Comparison of ENCODE assay signal across 8 mouse cellular contexts in genomic region chr19:30157031-30157687, GRCm38 (mm10). TPM values are rescaled to one million over a fixed set of nuclear protein-coding genes. Genes with fewer than 3 reads are reported as not detected.
A peak's percentile ranks its signal among the peaks of the same experiment; 100 is the strongest.
DNase-seq lines count a peak whose midpoint lies in the region; ATAC-seq and TF ChIP-seq lines count a peak whose summit lies in the region.
"Had no signal": no experiment of that assay in that cellular context is flagged by ENCODE, and none has a peak within 500 bp of the region (broad histone marks: within the 10 kb centered on the region; RNA-seq: fewer than 3 reads in every experiment).

No protein-coding gene starts in this region.

- peaks cover 65% of the 10 kb centered on the region for H3K4me1 ChIP-seq in forebrain, embryonic 13.5 days
- peaks cover 7% of the 10 kb centered on the region; the same call in 1 of the 2 replicates for H3K4me1 ChIP-seq in hindbrain, postnatal 0 days (ENCODE audit: insufficient read depth, low read length)
- H3K4me1 ChIP-seq in liver, embryonic 11.5 days (replicated peaks; ENCODE audit: control insufficient read depth, insufficient read depth, low read length), result 0 out of 2 replicates have a peak, but pooled peaks cover 2% of the 10 kb centered on the region
- H3K4me1 ChIP-seq in kidney, embryonic 15.5 days, result no peaks in the 10 kb centered on the region

- ATAC-seq in forebrain, embryonic 13.5 days, result peak; percentile 83
- peak; percentile 93 for ATAC-seq in hindbrain, postnatal 0 days
- no peak for ATAC-seq in liver, embryonic 11.5 days (replicated peaks; ENCODE audit: low FRiP score)
- ATAC-seq in kidney, embryonic 15.5 days (replicated peaks; ENCODE audit: low FRiP score), result no peak

- peak overlapping the region; percentile 44; the same call in 1 of the 2 replicates for H3K27ac ChIP-seq in forebrain, embryonic 13.5 days
- H3K27ac ChIP-seq in hindbrain, postnatal 0 days, result no peak overlapping the region; the same call in 1 of the 2 replicates
- H3K27ac ChIP-seq in liver, embryonic 11.5 days (ENCODE audit: low read depth, low read length), result peak overlapping the region; percentile 63; the same call in 1 of the 2 replicates
- H3K27ac ChIP-seq in kidney, embryonic 15.5 days, result no peak overlapping the region

- H3K9ac ChIP-seq in forebrain, embryonic 13.5 days, result no peak overlapping the region
- H3K9ac ChIP-seq in hindbrain, postnatal 0 days (replicated peaks; ENCODE audit: low read length), result no peak overlapping the region
- no peak overlapping the region for H3K9ac ChIP-seq in liver, embryonic 11.5 days (ENCODE audit: low read depth, low read length)
- no peak overlapping the region for H3K9ac ChIP-seq in kidney, embryonic 15.5 days

- no peak overlapping the region for H3K4me3 ChIP-seq in forebrain, embryonic 13.5 days
- no peak overlapping the region for H3K4me3 ChIP-seq in hindbrain, postnatal 0 days (ENCODE audit: low read length)
- H3K4me3 ChIP-seq in liver, embryonic 11.5 days (ENCODE audit: low read depth, low read length), result no peak overlapping the region
- H3K4me3 ChIP-seq in kidney, embryonic 15.5 days (replicated peaks), result no peak overlapping the region
- H3K4me3 ChIP-seq: erythroblast, embryonic 14.5 days had no signal

- H3K36me3 ChIP-seq in forebrain, embryonic 13.5 days (ENCODE audit: poor library complexity, severe bottlenecking), result no peaks in the 10 kb centered on the region
- no peaks in the 10 kb centered on the region for H3K36me3 ChIP-seq in hindbrain, postnatal 0 days (ENCODE audit: insufficient read depth, low read length)
- no peaks in the 10 kb centered on the region for H3K36me3 ChIP-seq in liver, embryonic 11.5 days (ENCODE audit: control insufficient read depth, insufficient read depth, low read length)
- no peaks in the 10 kb centered on the region for H3K36me3 ChIP-seq in kidney, embryonic 15.5 days

- peak; percentile 86 for DNase-seq in hindbrain, postnatal 0 days (ENCODE audit: low spot score)
- no peak for DNase-seq in liver, embryonic 11.5 days (ENCODE audit: low spot score)
- peak; percentile 46 for DNase-seq in right cerebral cortex, postnatal 25 days
- no peak for DNase-seq in heart, postnatal 14 days
- DNase-seq in kidney, adult 8-10 months, result no peak

- WGBS in forebrain, embryonic 13.5 days, result 13% methylated on average over 12 of the region's 12 CpGs
- 17% methylated on average over 12 of the region's 12 CpGs for WGBS in hindbrain, postnatal 0 days
- WGBS in liver, embryonic 11.5 days, result 74% methylated on average over 12 of the region's 12 CpGs
- WGBS in kidney, embryonic 15.5 days, result 66% methylated on average over 12 of the region's 12 CpGs

- no peaks in the 10 kb centered on the region for H3K27me3 ChIP-seq in forebrain, embryonic 13.5 days
- H3K27me3 ChIP-seq in hindbrain, postnatal 0 days (ENCODE audit: insufficient read depth, low read length), result no peaks in the 10 kb centered on the region
- H3K27me3 ChIP-seq in liver, embryonic 11.5 days (replicated peaks; ENCODE audit: control insufficient read depth, insufficient read depth, low read length), result no peaks in the 10 kb centered on the region
- no peaks in the 10 kb centered on the region for H3K27me3 ChIP-seq in kidney, embryonic 15.5 days

- H3K9me3 ChIP-seq in forebrain, embryonic 13.5 days (replicated peaks), result no peaks in the 10 kb centered on the region
- no peaks in the 10 kb centered on the region for H3K9me3 ChIP-seq in hindbrain, postnatal 0 days (ENCODE audit: low read length)
- H3K9me3 ChIP-seq in liver, embryonic 11.5 days (ENCODE audit: control insufficient read depth, low read length), result no peaks in the 10 kb centered on the region
- H3K9me3 ChIP-seq in kidney, embryonic 15.5 days (replicated peaks), result no peaks in the 10 kb centered on the region

- TF ChIP-seq CTCF in hindbrain, postnatal 0 days (IDR thresholded peaks at IDR 0.05; ENCODE audit: low read depth), result no peak

- H3K4me2 ChIP-seq in forebrain, embryonic 13.5 days, result peak overlapping the region; percentile 41
- H3K4me2 ChIP-seq in hindbrain, postnatal 0 days (ENCODE audit: low read depth, low read length), result peak overlapping the region; percentile 33
- no peak overlapping the region for H3K4me2 ChIP-seq in liver, embryonic 11.5 days
- no peak overlapping the region for H3K4me2 ChIP-seq in kidney, embryonic 15.5 days

- intact Hi-C loops in heart, postnatal 14 days (cut with DNase I), result no loop called here

RNA-seq across cellular contexts. Expression of gene Gldc, which starts 18.1 kb away (rescaled TPM):
- 23.5 and 25.2 TPM in 2 replicates for polyA plus RNA-seq in forebrain, embryonic 13.5 days (2015; fragmentation: Nextera tagmentation; extraction: Ambion mirVana)
- 15.9 and 16.6 TPM in 2 replicates for total RNA-seq in hindbrain, postnatal 0 days (2014; rRNA removed)
- 8.5 and 8.7 TPM in 2 replicates for polyA plus RNA-seq in hindbrain, postnatal 0 days (2015; fragmentation: Nextera tagmentation; extraction: Ambion mirVana)
- 22.2 and 24.7 TPM in 2 replicates for polyA plus RNA-seq in liver, embryonic 11.5 days (2014; fragmentation: Nextera tagmentation; extraction: Ambion mirVana)
- 11.0 and 11.4 TPM in 2 replicates for polyA plus RNA-seq in kidney, embryonic 15.5 days (2015; fragmentation: Nextera tagmentation; extraction: Ambion mirVana)
- total RNA-seq in heart, postnatal 14 days (2021), result under 1 TPM; 0.14 to 0.15 TPM

Comparison
In these comparisons a context has a peak if more than half of its experiments do, and no peak if none do; other contexts are left out.
1. ATAC-seq: peak in forebrain, embryonic 13.5 days (single experiment) and hindbrain, postnatal 0 days (single experiment); none in liver, embryonic 11.5 days (single experiment) and kidney, embryonic 15.5 days (single experiment).
2. H3K27ac ChIP-seq: peak in forebrain, embryonic 13.5 days (single experiment) and liver, embryonic 11.5 days (single experiment); none in hindbrain, postnatal 0 days (single experiment) and kidney, embryonic 15.5 days (single experiment).
3. H3K4me2 ChIP-seq: peak in forebrain, embryonic 13.5 days (single experiment) and hindbrain, postnatal 0 days (single experiment); none in liver, embryonic 11.5 days (single experiment) and kidney, embryonic 15.5 days (single experiment).
4. DNase-seq: peak in hindbrain, postnatal 0 days (single experiment) and right cerebral cortex, postnatal 25 days (single experiment); none in liver, embryonic 11.5 days (single experiment), heart, postnatal 14 days (0 of 2) and kidney, adult 8-10 months (0 of 2).